Mouse (Mus musculus) ES-Bruce4 (cell line): ENCODE measurements at regions not wholly inside any gene's neighbourhood (a gene's known extent, or its start where the extent isn't known, plus 50 kb on each side); places are given as distances from the start of the nearest gene placed in this dataset.

Experiments
- H3K27ac ChIP-seq: 2 replicates; pipeline ENCODE4 v1.5.1; 2012; ENCODE audit warnings: low read length, inconsistent platforms; ENCODE audit not compliant: insufficient read depth
- H3K27me3 ChIP-seq: 2 replicates; pipeline ENCODE4 v1.6.1; 2012; ENCODE audit warnings: mild to moderate bottlenecking, low read length, inconsistent platforms; ENCODE audit not compliant: control insufficient read depth, poor library complexity, insufficient read depth, severe bottlenecking
- H3K36me3 ChIP-seq: 2 replicates; pipeline ENCODE4 v1.6.1; 2012; ENCODE audit warnings: inconsistent platforms, mild to moderate bottlenecking, low read length, moderate library complexity; ENCODE audit not compliant: control insufficient read depth, poor library complexity, insufficient read depth, severe bottlenecking
- H3K4me1 ChIP-seq: one replicate; pipeline ENCODE4 v1.8.1; 2011; ENCODE audit warnings: low read length; ENCODE audit not compliant: control insufficient read depth, insufficient read depth
- H3K4me3 ChIP-seq: 2 replicates; pipeline ENCODE4 v1.5.1; 2011; ENCODE audit warnings: low read depth, mild to moderate bottlenecking, low read length
- H3K9ac ChIP-seq: 2 replicates; pipeline ENCODE4 v1.6.1; 2012; ENCODE audit warnings: low read depth, mild to moderate bottlenecking, inconsistent platforms; ENCODE audit not compliant: poor library complexity, severe bottlenecking
- H3K9me3 ChIP-seq: replicated peaks from 2 replicates; pipeline ENCODE4 v1.6.1; 2012; ENCODE audit warnings: mild to moderate bottlenecking, low read length, inconsistent platforms; ENCODE audit not compliant: control insufficient read depth, poor library complexity, insufficient read depth, severe bottlenecking
- CTCF ChIP-seq: IDR thresholded peaks from one replicate; pipeline ENCODE4 v1.8.1; 2011; ENCODE audit warnings: low read depth, low read length
- EP300 ChIP-seq: IDR thresholded peaks from 2 replicates; pipeline ENCODE4 v1.6.1; 2011; ENCODE audit warnings: low read depth, low read length; ENCODE audit not compliant: insufficient read depth
- POLR2A ChIP-seq: IDR thresholded peaks from one replicate; pipeline ENCODE4 v1.8.1; 2011; ENCODE audit warnings: low read length; ENCODE audit not compliant: insufficient read depth

GRCm38 (mm10) chr7:36862481-36862880 lies 164.6 kb downstream of the Tshz3 start:
- H3K9ac ChIP-seq = no peak overlapping the region
- H3K4me3 ChIP-seq = no peak overlapping the region
- H3K4me1 ChIP-seq = no peaks in the 10 kb centered on the region
- TF ChIP-seq EP300 = no peak
- TF ChIP-seq CTCF = no peak
- TF ChIP-seq POLR2A = no peak
- no peaks in the 10 kb centered on the region for H3K9me3 ChIP-seq
- H3K36me3 ChIP-seq = no peaks in the 10 kb centered on the region
- H3K27ac ChIP-seq = no peak overlapping the region
- H3K27me3 ChIP-seq = no peaks in the 10 kb centered on the region

GRCm38 (mm10) chr7:36863745-36864144 lies 165.8 kb downstream of the Tshz3 start:
- Histone ChIP-seq H3K27me3 (no peaks in the 10 kb centered on the region), H3K9ac (no peak overlapping the region), H3K36me3 (no peaks in the 10 kb centered on the region), H3K27ac (no peak overlapping the region), H3K9me3 (no peaks in the 10 kb centered on the region), H3K4me3 (no peak overlapping the region), H3K4me1 (no peaks in the 10 kb centered on the region)
- TF ChIP-seq EP300 (no peak), POLR2A (no peak), CTCF (no peak)

- Histone ChIP-seq H3K27me3 (no peaks in the 10 kb centered on the region), H3K27ac (no peak overlapping the region), H3K4me3 (no peak overlapping the region), H3K36me3 (no peaks in the 10 kb centered on the region), H3K9me3 (no peaks in the 10 kb centered on the region), H3K9ac (no peak overlapping the region), H3K4me1 (no peaks in the 10 kb centered on the region)
- no peak for TF ChIP-seq CTCF
- no peak for TF ChIP-seq EP300
These were observed 166.8 kb downstream of the Tshz3 start for GRCm38 (mm10) chr7:36864675-36865074.

GRCm38 (mm10) chr7:36866602-36867001 lies 168.7 kb downstream of the Tshz3 start:
- H3K27me3 ChIP-seq = no peaks in the 10 kb centered on the region
- no peaks in the 10 kb centered on the region for H3K4me1 ChIP-seq
- TF ChIP-seq CTCF (no peak), POLR2A (no peak), EP300 (no peak)
- H3K4me3 ChIP-seq = no peak overlapping the region
- H3K36me3 ChIP-seq = no peaks in the 10 kb centered on the region
- H3K9ac ChIP-seq = no peak overlapping the region
- no peaks in the 10 kb centered on the region for H3K9me3 ChIP-seq
- no peak overlapping the region for H3K27ac ChIP-seq

- H3K27me3 ChIP-seq = no peaks in the 10 kb centered on the region; the same call in 1 of the 2 replicates
- H3K27ac ChIP-seq = no peak overlapping the region
- no peak overlapping the region for H3K4me3 ChIP-seq
- H3K4me1 ChIP-seq = no peaks in the 10 kb centered on the region
- TF ChIP-seq EP300 (no peak), POLR2A (no peak), CTCF (no peak)
- H3K9ac ChIP-seq = no peak overlapping the region
- H3K36me3 ChIP-seq = no peaks in the 10 kb centered on the region
- no peaks in the 10 kb centered on the region for H3K9me3 ChIP-seq
These were observed 176.1 kb downstream of the Tshz3 start for GRCm38 (mm10) chr7:36874004-36874403.

DNA sequence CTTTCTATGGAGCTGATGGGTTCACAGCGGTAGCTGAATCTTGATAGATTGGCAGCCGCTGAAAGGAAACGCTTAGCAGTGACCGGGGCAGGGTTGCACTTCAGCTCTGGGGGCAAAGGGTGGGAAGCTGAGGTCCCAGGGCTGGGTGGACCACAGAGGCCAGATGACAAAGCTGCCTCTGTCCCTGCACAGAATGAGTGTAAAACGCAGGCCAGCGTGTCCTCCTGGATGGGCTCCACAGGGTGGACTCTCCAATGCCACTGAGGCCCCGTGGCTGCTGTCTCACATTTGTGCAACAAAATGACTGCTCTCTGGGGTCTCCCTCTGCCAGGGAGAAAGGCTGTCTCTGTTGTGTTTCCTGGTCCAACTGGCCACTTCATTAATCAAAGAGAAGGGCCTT lies 179.8 kb downstream of the Tshz3 start:
- Histone ChIP-seq H3K9ac (no peak overlapping the region), H3K9me3 (no peaks in the 10 kb centered on the region), H3K4me1 (no peaks in the 10 kb centered on the region), H3K36me3 (no peaks in the 10 kb centered on the region), H3K27ac (no peak overlapping the region), H3K27me3 (no peaks in the 10 kb centered on the region; the same call in 1 of the 2 replicates), H3K4me3 (no peak overlapping the region)
- TF ChIP-seq CTCF (no peak), EP300 (no peak), POLR2A (no peak)
